Mouse (Mus musculus) limb, embryonic 11.5 days (tissue): ENCODE results near the gene Itga9. TPM values are rescaled to one million over a fixed set of nuclear protein-coding genes. Genes with fewer than 3 reads are reported as not detected.
A peak's percentile ranks its signal among the peaks of the same experiment; 100 is the strongest.

Experiments used
- ATAC-seq: fragments of 200-750 bp; cut with Nextera tagmentation; 2 replicates; pipeline ENCODE4 v1.8.0; 2017; ENCODE audit warnings: low read depth; ENCODE audit not compliant: insufficient number of reproducible peaks, low FRiP score, low TSS enrichment
- DNase-seq: peaks from one replicate; pipeline ENCODE4 v3.0.0-alpha.2; 2015; ENCODE audit warnings: low spot score
- H3K27ac ChIP-seq: fragments of 300-500 bp; sonication (generic); replicated peaks from 2 replicates; pipeline ENCODE4 v1.5.1; 2014; ENCODE audit warnings: low read depth, mild to moderate bottlenecking, low read length
- H3K27me3 ChIP-seq: fragments of 300-500 bp; sonication (generic); 2 replicates; pipeline ENCODE4 v1.6.1; 2014; ENCODE audit warnings: mild to moderate bottlenecking, low read length, mixed read lengths; ENCODE audit not compliant: control insufficient read depth, insufficient read depth
- H3K36me3 ChIP-seq: fragments of 300-500 bp; sonication (generic); 2 replicates; pipeline ENCODE4 v1.6.1; 2014; ENCODE audit warnings: mild to moderate bottlenecking, low read length, moderate library complexity, mixed read lengths; ENCODE audit not compliant: control insufficient read depth, insufficient read depth
- H3K4me1 ChIP-seq: fragments of 300-500 bp; sonication (generic); 2 replicates; pipeline ENCODE4 v1.6.1; 2014; ENCODE audit warnings: low read length, mixed read lengths; ENCODE audit not compliant: control insufficient read depth, insufficient read depth
- H3K4me2 ChIP-seq: fragments of 300-500 bp; sonication (generic); 2 replicates; pipeline ENCODE4 v1.6.1; 2014; ENCODE audit warnings: low read depth, mild to moderate bottlenecking, moderate library complexity; ENCODE audit not compliant: severe bottlenecking
- H3K4me3 ChIP-seq: fragments of 300-500 bp; sonication (generic); 2 replicates; pipeline ENCODE4 v1.5.1; 2014; ENCODE audit warnings: low read depth, low read length
- H3K9ac ChIP-seq: fragments of 300-500 bp; sonication (generic); 2 replicates; pipeline ENCODE4 v1.6.1; 2014; ENCODE audit warnings: mild to moderate bottlenecking, low read length
- H3K9me3 ChIP-seq: fragments of 300-500 bp; sonication (generic); 2 replicates; pipeline ENCODE4 v1.6.1; 2016; ENCODE audit warnings: low read length; ENCODE audit not compliant: control insufficient read depth
- WGBS: fragments of 180-500 bp; shearing (Covaris S2); extraction: QIAGEN DNeasy Blood & Tissue Kit; methylation state at CpG from one replicate; pipeline ENCODE4 v1.1.7; 2014; 5-methylcytosine and 5-hydroxymethylcytosine counted together
- polyA plus RNA-seq: library from polyadenylated mRNA; unstranded; fragments of >200 nt; fragmentation: Nextera tagmentation; extraction: Ambion mirVana; gene quantifications from 2 replicates; pipeline ENCODE4 v1.2.1, GENCODE M21; 2014

Gene Itga9
- polyA plus RNA-seq, 1 experiment from 2014 or later: 7.7 TPM

- no peak overlapping the region; the same call in 1 of the 2 replicates for H3K4me2 ChIP-seq
Measured at GRCm38 (mm10) chr9:118678020-118678750, 71.7 kb downstream of the Itga9 start.

DNA sequence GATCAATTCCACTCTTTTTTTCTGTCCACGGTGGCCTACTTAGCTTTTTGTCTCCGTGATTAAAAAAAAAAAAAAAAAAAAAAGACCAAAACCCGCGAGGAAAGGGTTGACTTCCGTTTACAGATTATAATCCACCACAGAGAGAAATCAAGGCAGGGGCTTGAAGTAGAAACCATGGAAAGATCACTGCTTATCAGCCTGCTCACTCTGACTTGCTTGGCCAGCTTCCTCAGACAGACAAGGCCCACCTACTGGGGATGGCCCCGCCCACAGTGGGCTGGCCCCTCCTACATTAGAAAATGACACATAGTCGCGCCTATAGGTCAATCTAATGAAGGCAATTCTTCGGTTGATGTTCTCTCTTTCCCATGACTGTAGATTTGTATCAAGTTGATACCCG lies 72.3 kb downstream of the Itga9 start:
- peak overlapping the region; percentile 30; the same call in 1 of the 2 replicates for H3K27ac ChIP-seq
- no peaks in the 10 kb centered on the region for H3K9me3 ChIP-seq
- peaks cover 23% of the 10 kb centered on the region for H3K4me1 ChIP-seq
- no peak for DNase-seq
- H3K27me3 ChIP-seq: no peaks in the 10 kb centered on the region
- no peak overlapping the region for H3K9ac ChIP-seq
- H3K4me3 ChIP-seq: no peak overlapping the region
- no peaks in the 10 kb centered on the region for H3K36me3 ChIP-seq
- ATAC-seq: no peak
- H3K4me2 ChIP-seq: no peak overlapping the region
- 77% methylated on average over 10 of the region's 10 CpGs for WGBS

More at GRCm38 (mm10) chr9:118678020-118678750, 71.7 kb downstream of the Itga9 start:
- H3K36me3 ChIP-seq: no peaks in the 10 kb centered on the region
- 13% methylated on average over 15 of the region's 15 CpGs for WGBS
- H3K9me3 ChIP-seq: no peaks in the 10 kb centered on the region
- H3K4me1 ChIP-seq: peaks cover 23% of the 10 kb centered on the region
- H3K27me3 ChIP-seq: no peaks in the 10 kb centered on the region
- ATAC-seq: peak; percentile 48; the same call in 1 of the 2 replicates
- H3K4me3 ChIP-seq: no peak overlapping the region
- H3K9ac ChIP-seq: peak overlapping the region; percentile 12; the same call in 1 of the 2 replicates
- peak overlapping the region; percentile 47 for H3K27ac ChIP-seq
- DNase-seq: peak; percentile 70

- Histone ChIP-seq H3K4me3 (no peak overlapping the region), H3K27ac (no peak overlapping the region), H3K4me2 (no peak overlapping the region), H3K27me3 (no peaks in the 10 kb centered on the region), H3K9ac (no peak overlapping the region), H3K36me3 (0 out of 2 replicates have a peak, but pooled peaks cover 2% of the 10 kb centered on the region), H3K4me1 (peaks cover 21% of the 10 kb centered on the region), H3K9me3 (no peaks in the 10 kb centered on the region)
- no peak for ATAC-seq
- no peak for DNase-seq
- 92% methylated on average over 6 of the region's 6 CpGs for WGBS
Measured at GRCm38 (mm10) chr9:118681506-118681905, 75.0 kb downstream of the Itga9 start.

- WGBS: 89% methylated on average over 8 of the region's 8 CpGs
Measured at GRCm38 (mm10) chr9:118682154-118682553, 75.7 kb downstream of the Itga9 start.

GRCm38 (mm10) chr9:118683507-118683906 lies 77.0 kb downstream of the Itga9 start:
- no peaks in the 10 kb centered on the region for H3K27me3 ChIP-seq
- H3K9ac ChIP-seq: no peak overlapping the region
- 0 out of 2 replicates have a peak, but pooled peaks cover 2% of the 10 kb centered on the region for H3K36me3 ChIP-seq
- no peak overlapping the region for H3K27ac ChIP-seq
- WGBS: 93% methylated on average over 7 of the region's 7 CpGs
- peaks cover 12% of the 10 kb centered on the region for H3K4me1 ChIP-seq
- ATAC-seq (no peak), DNase-seq (no peak)
- no peaks in the 10 kb centered on the region for H3K9me3 ChIP-seq
- H3K4me3 ChIP-seq: no peak overlapping the region
- H3K4me2 ChIP-seq: no peak overlapping the region

More at GRCm38 (mm10) chr9:118682154-118682553, 75.7 kb downstream of the Itga9 start:
- H3K27ac ChIP-seq: no peak overlapping the region
- no peak for ATAC-seq
- no peaks in the 10 kb centered on the region for H3K27me3 ChIP-seq
- no peak overlapping the region for H3K4me3 ChIP-seq
- H3K4me1 ChIP-seq: peaks cover 16% of the 10 kb centered on the region
- H3K9ac ChIP-seq: no peak overlapping the region
- no peak overlapping the region for H3K4me2 ChIP-seq
- no peaks in the 10 kb centered on the region for H3K9me3 ChIP-seq
- no peak for DNase-seq
- 0 out of 2 replicates have a peak, but pooled peaks cover 2% of the 10 kb centered on the region for H3K36me3 ChIP-seq

DNA sequence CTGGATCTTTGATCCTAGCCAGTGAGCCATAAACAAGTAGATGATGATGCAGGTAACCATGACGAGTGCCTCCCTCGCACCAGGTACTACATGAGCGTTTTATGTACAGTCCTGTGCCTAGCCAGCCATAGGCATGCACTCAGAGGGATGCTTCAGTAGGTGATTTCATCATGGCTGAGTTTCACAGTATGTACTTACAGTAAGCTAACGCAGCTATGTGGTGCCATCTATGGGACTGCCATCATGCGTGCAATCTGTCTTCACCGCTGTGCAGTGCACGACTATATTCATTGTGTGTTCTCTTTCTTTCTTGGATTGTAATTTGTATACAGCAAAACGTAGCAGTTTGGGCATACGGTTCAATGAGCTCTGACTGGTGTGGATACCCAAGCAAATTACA lies 77.9 kb downstream of the Itga9 start:
- H3K9me3 ChIP-seq: no peaks in the 10 kb centered on the region
- 93% methylated on average over 9 of the region's 9 CpGs for WGBS
- DNase-seq (no peak), ATAC-seq (no peak)
- H3K4me2 ChIP-seq: no peak overlapping the region
- peaks cover 15% of the 10 kb centered on the region for H3K4me1 ChIP-seq
- H3K36me3 ChIP-seq: 0 out of 2 replicates have a peak, but pooled peaks cover 2% of the 10 kb centered on the region
- H3K27me3 ChIP-seq: no peaks in the 10 kb centered on the region
- H3K27ac ChIP-seq: no peak overlapping the region
- no peak overlapping the region for H3K4me3 ChIP-seq
- H3K9ac ChIP-seq: no peak overlapping the region

DNA sequence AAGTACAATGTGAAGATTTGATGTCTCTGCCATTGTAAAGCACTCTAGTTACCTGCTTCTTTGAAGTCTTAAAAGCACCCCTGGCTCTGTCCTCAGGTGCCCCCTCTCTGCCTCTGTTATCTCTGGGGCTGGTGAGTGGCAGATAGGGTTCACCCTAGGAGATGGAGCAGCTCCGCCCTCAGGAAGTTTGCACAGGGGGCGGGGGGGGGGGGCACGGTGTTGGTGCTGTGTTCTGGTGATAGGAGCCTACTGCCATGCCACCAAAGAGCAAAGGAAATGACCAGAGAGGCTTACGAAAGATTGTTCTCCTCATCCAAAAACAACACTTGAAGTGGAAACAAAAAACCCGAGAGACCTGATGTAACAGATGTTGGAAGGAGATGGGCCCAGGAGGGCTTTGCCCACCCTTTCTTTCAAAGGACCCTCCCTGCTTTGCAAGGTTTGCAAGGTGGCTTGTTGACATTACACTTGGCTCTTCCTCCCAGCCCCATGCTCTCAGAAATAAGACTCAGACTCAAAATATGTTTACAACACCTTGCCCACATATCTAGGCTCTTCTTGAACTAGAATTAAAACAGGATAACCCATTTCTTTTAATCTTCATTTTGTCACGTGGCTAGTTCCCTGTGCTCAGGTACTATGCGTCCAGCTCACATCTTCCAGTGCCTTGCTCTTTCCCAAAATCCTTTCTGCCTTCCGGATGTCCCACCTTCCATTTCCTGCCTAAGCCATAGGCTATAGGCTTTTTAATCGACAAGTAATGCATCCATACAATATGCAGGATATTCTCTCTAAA lies 79.9 kb downstream of the Itga9 start:
- WGBS: 76% methylated on average over 9 of the region's 9 CpGs
- H3K9me3 ChIP-seq: no peaks in the 10 kb centered on the region
- no peak for ATAC-seq

GRCm38 (mm10) chr9:118688248-118688647 lies 81.8 kb downstream of the Itga9 start:
- Histone ChIP-seq H3K9me3 (no peaks in the 10 kb centered on the region), H3K36me3 (0 out of 2 replicates have a peak, but pooled peaks cover 2% of the 10 kb centered on the region), H3K27me3 (no peaks in the 10 kb centered on the region), H3K4me1 (peaks cover 22% of the 10 kb centered on the region), H3K27ac (peak overlapping the region; percentile 43; the same call in 1 of the 2 replicates), H3K4me2 (no peak overlapping the region), H3K4me3 (no peak overlapping the region), H3K9ac (no peak overlapping the region)
- WGBS: 31% methylated on average over 4 of the region's 4 CpGs
- ATAC-seq: no peak
- no peak for DNase-seq

More for the DNA sequence above, 79.9 kb downstream of the Itga9 start:
- Histone ChIP-seq H3K9ac (no peak overlapping the region), H3K4me2 (no peak overlapping the region), H3K27me3 (no peaks in the 10 kb centered on the region), H3K27ac (no peak overlapping the region), H3K4me1 (peaks cover 22% of the 10 kb centered on the region), H3K4me3 (no peak overlapping the region), H3K36me3 (0 out of 2 replicates have a peak, but pooled peaks cover 2% of the 10 kb centered on the region)
- DNase-seq: no peak
